Mouse (Mus musculus): ENCODE measurements around the gene Hpse2. TPM values are rescaled to one million over a fixed set of nuclear protein-coding genes. Genes with fewer than 3 reads are reported as not detected.
A peak's percentile ranks its signal among the peaks of the same experiment; 100 is the strongest.

Gene Hpse2
- polyA plus RNA-seq, 1 experiment from 2014 or later: 7.1 TPM

DNA sequence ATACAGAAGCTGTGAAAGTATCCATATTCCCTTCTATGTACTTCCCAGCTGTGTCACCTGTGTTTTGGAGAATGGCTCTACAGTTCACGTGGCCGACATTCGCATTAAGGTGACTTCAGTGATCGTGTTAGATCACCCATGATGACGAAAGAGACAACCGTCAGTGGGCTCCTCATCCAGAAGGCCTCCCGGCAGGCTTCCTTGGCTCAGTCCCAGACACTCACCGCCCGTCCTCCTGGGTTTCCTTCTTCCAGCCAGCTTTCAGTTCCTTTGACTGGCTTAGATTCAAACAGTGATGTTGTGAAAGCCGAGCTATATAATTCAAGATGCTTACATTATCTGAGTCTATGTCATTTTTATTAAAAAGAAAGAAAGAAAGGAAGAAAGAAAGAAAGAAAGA is 550.6 kb downstream of the Hpse2 start:
- H3K4me1 ChIP-seq: peaks cover 4% of the 10 kb centered on the region
- H3K27me3 ChIP-seq: peaks cover 3% of the 10 kb centered on the region; the same call in 1 of the 2 replicates
- 70% methylated on average over 10 of the region's 10 CpGs for WGBS
- H3K36me3 ChIP-seq: no peaks in the 10 kb centered on the region
- no peak overlapping the region for H3K4me3 ChIP-seq
- no peak overlapping the region for H3K4me2 ChIP-seq
- H3K9ac ChIP-seq: no peak overlapping the region
- no peaks in the 10 kb centered on the region for H3K9me3 ChIP-seq
- H3K27ac ChIP-seq: no peak overlapping the region
- ATAC-seq (ENCODE audit: insufficient number of reproducible peaks, low FRiP score, low TSS enrichment, low read depth): no peak

DNA sequence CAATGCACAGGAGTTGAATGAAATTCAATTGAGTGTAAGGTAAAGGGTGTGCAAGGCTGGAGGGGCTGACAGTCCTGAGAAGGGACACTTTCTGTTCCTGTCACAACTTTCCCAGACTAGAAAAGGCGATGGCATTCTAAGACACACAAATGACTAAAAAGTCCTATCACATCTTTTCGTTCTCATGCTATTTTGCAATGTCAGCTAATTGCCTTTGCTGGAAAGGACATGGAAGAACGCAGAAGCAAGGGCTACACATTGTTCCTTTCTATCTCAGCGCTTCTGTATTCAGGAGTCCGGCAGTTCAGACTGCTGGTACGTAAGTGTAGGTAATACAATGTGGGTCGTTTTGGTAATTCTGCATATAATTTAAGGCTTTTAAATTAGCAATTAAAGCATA is 555.0 kb downstream of the Hpse2 start:
- Histone ChIP-seq H3K9me3 (no peaks in the 10 kb centered on the region), H3K36me3 (no peaks in the 10 kb centered on the region), H3K4me1 (no peaks in the 10 kb centered on the region; the same call in 1 of the 2 replicates), H3K9ac (no peak overlapping the region), H3K4me2 (no peak overlapping the region), H3K27ac (no peak overlapping the region), H3K27me3 (no peaks in the 10 kb centered on the region), H3K4me3 (no peak overlapping the region)
- ATAC-seq (ENCODE audit: insufficient number of reproducible peaks, low FRiP score, low TSS enrichment, low read depth): no peak
- WGBS: 83% methylated on average over 7 of the region's 7 CpGs

DNA sequence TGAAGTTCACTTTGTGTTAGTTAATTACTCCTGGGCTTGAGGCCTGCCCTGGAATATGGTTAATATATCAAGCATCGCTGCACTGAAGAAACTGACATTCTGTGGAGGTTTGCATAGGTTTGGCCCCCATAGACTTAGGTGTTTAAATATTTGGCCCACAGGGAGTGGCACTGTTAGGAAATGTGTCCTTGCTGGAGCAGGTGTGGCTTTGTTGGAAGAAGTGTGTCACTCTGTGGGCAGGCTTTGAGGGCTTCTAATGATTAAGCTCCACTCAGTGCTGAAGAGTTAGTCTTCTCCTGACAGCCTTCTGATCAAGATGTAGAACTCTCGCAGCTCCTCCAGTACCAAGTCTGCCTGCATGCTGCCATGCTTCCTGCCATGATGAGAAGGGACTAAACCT is 555.9 kb downstream of the Hpse2 start:
- no peak for ATAC-seq (ENCODE audit: insufficient number of reproducible peaks, low FRiP score, low TSS enrichment, low read depth)

DNA sequence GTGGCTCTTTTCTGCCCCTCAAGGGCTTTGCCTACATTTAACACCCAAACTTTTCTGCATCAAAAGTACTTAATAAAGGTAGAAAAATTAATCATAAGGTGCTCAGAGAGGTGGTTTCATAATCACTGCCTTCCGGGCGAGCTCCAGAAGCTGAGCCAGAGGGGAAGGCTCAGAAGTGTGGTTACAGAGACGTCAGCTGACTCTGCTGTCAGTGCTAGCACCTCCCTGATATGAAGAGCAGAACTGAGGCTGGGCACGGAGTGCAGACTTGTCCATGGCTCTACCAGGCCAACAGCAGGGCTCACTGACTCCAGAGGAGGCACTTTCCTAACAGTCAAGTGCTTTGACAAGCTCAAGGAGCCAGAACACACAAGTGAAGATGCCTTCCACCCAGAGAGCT is 559.0 kb downstream of the Hpse2 start:
- 54% methylated on average over 4 of the region's 4 CpGs for WGBS
- no peak for ATAC-seq (ENCODE audit: insufficient number of reproducible peaks, low FRiP score, low TSS enrichment, low read depth)

More for the DNA sequence above, 555.9 kb downstream of the Hpse2 start:
- Histone ChIP-seq H3K9ac (no peak overlapping the region), H3K36me3 (no peaks in the 10 kb centered on the region), H3K9me3 (no peaks in the 10 kb centered on the region), H3K27me3 (no peaks in the 10 kb centered on the region), H3K4me3 (no peak overlapping the region), H3K4me2 (no peak overlapping the region), H3K4me1 (no peaks in the 10 kb centered on the region), H3K27ac (no peak overlapping the region)
- WGBS: 89% methylated on average over 2 of the region's 2 CpGs

GRCm38 (mm10) chr19:42827843-42828242 is 560.3 kb downstream of the Hpse2 start:
- WGBS: 85% methylated on average over 3 of the region's 3 CpGs
- no peaks in the 10 kb centered on the region for H3K27me3 ChIP-seq
- H3K9ac ChIP-seq: no peak overlapping the region
- no peak overlapping the region for H3K27ac ChIP-seq
- H3K9me3 ChIP-seq: no peaks in the 10 kb centered on the region
- no peaks in the 10 kb centered on the region for H3K36me3 ChIP-seq
- no peak for ATAC-seq (ENCODE audit: insufficient number of reproducible peaks, low FRiP score, low TSS enrichment, low read depth)
- H3K4me1 ChIP-seq: no peaks in the 10 kb centered on the region
- H3K4me3 ChIP-seq: no peak overlapping the region
- H3K4me2 ChIP-seq: no peak overlapping the region

More for the DNA sequence above, 559.0 kb downstream of the Hpse2 start:
- Histone ChIP-seq H3K4me3 (no peak overlapping the region), H3K36me3 (no peaks in the 10 kb centered on the region), H3K27ac (no peak overlapping the region), H3K9me3 (no peaks in the 10 kb centered on the region), H3K4me1 (no peaks in the 10 kb centered on the region), H3K9ac (no peak overlapping the region), H3K4me2 (no peak overlapping the region), H3K27me3 (no peaks in the 10 kb centered on the region)

DNA sequence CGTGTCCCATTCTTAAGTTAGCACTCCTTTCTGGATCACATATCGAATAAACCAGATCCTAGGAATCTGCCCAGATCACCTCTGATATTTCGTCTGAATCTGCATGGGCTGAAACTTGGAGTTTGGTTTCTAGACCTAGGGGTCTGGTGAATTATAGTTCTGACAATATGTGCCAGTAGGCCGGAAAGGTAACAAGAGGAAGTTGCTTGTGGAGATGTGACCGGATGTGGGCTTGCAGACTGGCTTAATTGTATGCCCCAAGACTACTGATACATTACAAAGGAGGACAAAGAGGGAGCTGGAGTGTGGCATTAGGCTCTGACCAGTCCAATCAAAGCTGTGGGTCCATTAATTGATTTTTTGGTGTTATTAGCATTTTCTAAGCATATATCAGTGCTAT is 568.0 kb downstream of the Hpse2 start:
- 92% methylated on average over 5 of the region's 5 CpGs for whole genome bisulfite sequencing
- Histone ChIP-seq H3K9me3 (no peaks in the 10 kb centered on the region), H3K4me1 (no peaks in the 10 kb centered on the region), H3K27ac (no peak overlapping the region), H3K27me3 (no peaks in the 10 kb centered on the region), H3K4me2 (no peak overlapping the region), H3K9ac (no peak overlapping the region), H3K36me3 (no peaks in the 10 kb centered on the region), H3K4me3 (no peak overlapping the region)
- ATAC-seq (ENCODE audit: insufficient number of reproducible peaks, low FRiP score, low TSS enrichment, low read depth): no peak

- no peaks in the 10 kb centered on the region for H3K4me1 ChIP-seq
- H3K9me3 ChIP-seq: no peaks in the 10 kb centered on the region
- H3K27ac ChIP-seq: no peak overlapping the region
- no peak for ATAC-seq (ENCODE audit: insufficient number of reproducible peaks, low FRiP score, low TSS enrichment, low read depth)
- no peak overlapping the region for H3K9ac ChIP-seq
- no peaks in the 10 kb centered on the region for H3K27me3 ChIP-seq
- H3K36me3 ChIP-seq: no peaks in the 10 kb centered on the region
- no peak overlapping the region for H3K4me2 ChIP-seq
- 82% methylated on average over 2 of the region's 2 CpGs for WGBS
- no peak overlapping the region for H3K4me3 ChIP-seq
Measured at GRCm38 (mm10) chr19:42817761-42818160, 570.4 kb downstream of the Hpse2 start.

- no peak overlapping the region for H3K4me3 ChIP-seq
- H3K27me3 ChIP-seq: no peaks in the 10 kb centered on the region
- WGBS: 90% methylated on average over 2 of the region's 2 CpGs
- no peaks in the 10 kb centered on the region for H3K4me1 ChIP-seq
- ATAC-seq (ENCODE audit: insufficient number of reproducible peaks, low FRiP score, low TSS enrichment, low read depth): no peak
- no peak overlapping the region for H3K9ac ChIP-seq
- H3K9me3 ChIP-seq: no peaks in the 10 kb centered on the region
- no peak overlapping the region for H3K27ac ChIP-seq
- no peaks in the 10 kb centered on the region for H3K36me3 ChIP-seq
- no peak overlapping the region for H3K4me2 ChIP-seq
Measured at GRCm38 (mm10) chr19:42816261-42816660, 571.9 kb downstream of the Hpse2 start.

DNA sequence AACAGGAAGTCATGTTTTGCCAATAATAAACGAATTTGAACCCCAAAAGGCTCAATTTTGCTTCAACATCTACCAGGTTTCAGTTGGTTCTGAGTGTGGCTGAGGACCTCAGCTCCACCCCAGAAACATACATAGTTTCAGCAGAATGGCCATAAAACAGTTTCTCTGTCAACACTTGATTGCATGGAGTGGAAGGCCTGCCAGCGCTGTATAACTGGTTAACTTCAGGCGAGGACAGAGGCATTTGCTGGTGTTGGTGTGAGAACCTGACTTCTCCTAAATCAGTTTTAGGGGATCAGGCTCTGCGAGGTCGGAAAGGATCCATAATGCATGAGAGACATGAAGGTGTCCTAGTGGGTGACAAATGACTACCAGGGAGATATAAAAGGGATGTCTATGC is 578.0 kb downstream of the Hpse2 start:
- no peak for ATAC-seq (ENCODE audit: insufficient number of reproducible peaks, low FRiP score, low TSS enrichment, low read depth)
- Histone ChIP-seq H3K36me3 (no peaks in the 10 kb centered on the region), H3K9ac (no peak overlapping the region), H3K27me3 (no peaks in the 10 kb centered on the region), H3K4me2 (no peak overlapping the region), H3K27ac (no peak overlapping the region), H3K4me3 (no peak overlapping the region), H3K9me3 (no peaks in the 10 kb centered on the region), H3K4me1 (no peaks in the 10 kb centered on the region; the same call in 1 of the 2 replicates)
- 56% methylated on average over 5 of the region's 5 CpGs for WGBS

DNA sequence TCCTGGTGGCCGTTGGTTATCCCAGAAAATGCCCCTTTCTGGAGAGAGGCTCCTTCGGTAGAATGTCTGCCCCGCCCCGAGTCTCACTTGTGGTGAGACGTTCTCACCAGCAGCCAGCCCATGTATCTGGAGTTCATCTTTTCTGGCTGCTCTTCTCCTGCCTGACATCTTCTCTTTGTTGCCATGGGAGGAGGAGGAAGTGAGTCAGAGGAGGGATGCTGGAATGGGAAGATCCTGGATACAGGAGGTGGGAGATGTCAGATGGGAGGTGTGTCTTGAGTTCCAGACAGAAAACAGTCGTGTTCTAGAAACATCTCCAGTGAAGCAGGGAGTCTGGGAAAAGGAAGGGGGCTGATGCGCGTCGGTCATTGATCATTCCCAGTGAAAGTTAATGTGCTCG is 578.7 kb downstream of the Hpse2 start:
- H3K27me3 ChIP-seq: no peaks in the 10 kb centered on the region

GRCm38 (mm10) chr19:42797866-42798265 is 590.3 kb downstream of the Hpse2 start:
- no peak overlapping the region for H3K4me3 ChIP-seq

More for the DNA sequence above, 578.7 kb downstream of the Hpse2 start:
- no peak overlapping the region for H3K4me3 ChIP-seq
- no peak for ATAC-seq (ENCODE audit: insufficient number of reproducible peaks, low FRiP score, low TSS enrichment, low read depth)
- H3K27ac ChIP-seq: no peak overlapping the region
- no peak overlapping the region for H3K4me2 ChIP-seq
- WGBS: 65% methylated on average over 10 of the region's 10 CpGs
- H3K36me3 ChIP-seq: no peaks in the 10 kb centered on the region
- H3K4me1 ChIP-seq: no peaks in the 10 kb centered on the region; the same call in 1 of the 2 replicates
- no peaks in the 10 kb centered on the region for H3K9me3 ChIP-seq
- no peak overlapping the region for H3K9ac ChIP-seq

DNA sequence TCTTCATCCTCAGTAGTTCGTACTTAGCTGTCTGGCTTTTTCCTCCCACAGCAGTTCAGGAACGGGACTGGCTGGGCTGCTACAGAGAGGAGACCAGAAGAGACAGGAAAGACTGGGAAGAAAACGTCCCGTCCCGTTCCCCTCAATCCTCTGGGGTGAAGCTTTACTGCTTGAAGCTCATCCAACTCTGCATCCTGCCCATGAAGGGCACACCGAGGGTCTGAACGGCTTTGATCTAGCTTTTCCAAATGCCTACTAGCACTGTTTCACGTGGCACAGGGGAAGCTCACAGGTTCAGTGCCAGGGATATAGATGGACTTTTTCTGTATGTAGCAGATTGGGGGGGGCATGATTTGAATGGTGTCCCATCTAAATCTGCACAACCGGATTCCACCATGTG is 592.4 kb downstream of the Hpse2 start:
- Histone ChIP-seq H3K4me1 (peaks cover 9% of the 10 kb centered on the region), H3K9ac (no peak overlapping the region), H3K36me3 (no peaks in the 10 kb centered on the region), H3K27ac (no peak overlapping the region), H3K27me3 (0 out of 2 replicates have a peak, but pooled peaks cover 3% of the 10 kb centered on the region), H3K4me2 (peak overlapping the region; percentile 76), H3K9me3 (no peaks in the 10 kb centered on the region), H3K4me3 (peak overlapping the region; percentile 35; the same call in 1 of the 2 replicates)
- 24% methylated on average over 9 of the region's 9 CpGs for WGBS
- ATAC-seq (ENCODE audit: insufficient number of reproducible peaks, low FRiP score, low TSS enrichment, low read depth): no peak

More at GRCm38 (mm10) chr19:42797866-42798265, 590.3 kb downstream of the Hpse2 start:
- no peak overlapping the region for H3K9ac ChIP-seq
- H3K4me1 ChIP-seq: peaks cover 9% of the 10 kb centered on the region
- no peak for ATAC-seq (ENCODE audit: insufficient number of reproducible peaks, low FRiP score, low TSS enrichment, low read depth)
- H3K27ac ChIP-seq: no peak overlapping the region
- H3K36me3 ChIP-seq: no peaks in the 10 kb centered on the region
- H3K4me2 ChIP-seq: no peak overlapping the region
- no peaks in the 10 kb centered on the region for H3K9me3 ChIP-seq
- 37% methylated on average over 2 of the region's 2 CpGs for WGBS
- no peaks in the 10 kb centered on the region for H3K27me3 ChIP-seq
